Mouse (Mus musculus): ENCODE measurements around the gene Pole4. TPM values are rescaled to one million over a fixed set of nuclear protein-coding genes. Genes with fewer than 3 reads are reported as not detected.
"Not testable (repeated sequence)": the region's sequence is repeated elsewhere in the genome, so short reads cannot be mapped to it uniquely, and the experiment has no call there.

Pole4 gene
- total RNA-seq, 2 experiments from 2014 or later, result 34.3 to 35.3 TPM

GRCm38 (mm10) chr6:82714841-82715240 lies 9.7 kb upstream of the Pole4 start:
- no peak for DNase-seq

DNA sequence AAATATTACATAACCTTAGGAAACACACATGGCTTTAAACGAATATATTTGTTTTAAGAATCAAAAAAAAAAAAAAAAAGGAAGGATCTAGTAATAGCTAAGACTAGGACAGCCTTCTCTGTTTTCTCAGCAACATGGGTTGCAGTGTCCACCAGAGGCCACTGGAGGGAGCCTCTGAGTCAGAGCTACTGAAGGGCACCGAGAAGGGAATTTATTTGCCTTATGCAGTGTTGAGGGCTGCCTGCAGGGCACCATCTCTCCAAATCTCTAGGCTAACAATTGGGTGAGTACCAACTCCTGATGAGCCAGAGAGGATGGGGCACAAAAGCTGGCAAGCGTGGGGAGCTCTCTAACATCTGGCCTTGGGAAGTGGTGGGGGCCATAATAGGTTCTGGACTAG lies 9.1 kb upstream of the Pole4 start:
- DNase-seq, result peak; percentile 66 to 71

GRCm38 (mm10) chr6:82707742-82708141 lies 2.6 kb upstream of the Pole4 start:
- DNase-seq, result no peak

GRCm38 (mm10) chr6:82707241-82707640 lies 2.1 kb upstream of the Pole4 start:
- no peak for DNase-seq

GRCm38 (mm10) chr6:82703710-82704109 lies 1.5 kb downstream of the Pole4 start:
- DNase-seq, result no peak

DNA sequence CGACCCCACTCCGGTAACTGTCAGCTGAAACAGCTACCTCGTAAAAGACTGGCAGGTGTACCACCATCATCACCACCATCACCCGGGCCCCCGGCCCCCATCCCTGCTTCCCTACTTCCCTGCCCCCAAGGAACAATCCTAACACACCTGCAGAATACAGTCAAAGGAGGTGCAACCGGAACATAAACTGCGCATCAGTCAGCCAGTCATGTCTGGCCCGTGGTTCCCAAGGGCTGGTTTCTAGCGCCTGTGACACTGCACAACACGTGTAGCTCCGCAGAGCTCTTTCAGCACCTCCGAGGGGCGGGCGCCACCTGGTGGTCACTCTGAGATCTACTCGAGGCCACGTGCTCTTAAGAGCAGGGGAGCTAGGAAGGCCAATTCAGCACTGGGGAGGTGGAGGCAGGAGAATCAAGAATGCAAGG lies 2.6 kb downstream of the Pole4 start:
- peak; percentile 79 to 83 for DNase-seq

DNA sequence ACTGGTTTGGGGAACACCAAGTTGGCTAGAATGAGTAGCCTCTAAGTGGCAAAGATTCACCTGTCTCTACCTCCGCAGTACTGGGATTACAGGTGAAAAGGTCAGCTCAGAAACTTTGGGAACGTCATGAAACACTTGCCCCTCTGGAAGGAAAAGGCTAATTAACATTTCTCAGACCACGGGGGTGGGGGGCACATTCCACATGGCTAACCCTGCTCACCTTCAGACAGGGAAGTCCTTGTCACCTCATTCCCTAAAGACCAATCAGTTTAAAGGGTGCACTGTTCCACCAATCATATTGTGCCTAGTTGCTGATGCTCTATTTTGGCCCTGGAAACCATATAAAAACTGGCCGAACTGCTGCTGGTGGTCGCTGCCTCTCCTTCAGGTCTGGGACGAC lies 3.9 kb downstream of the Pole4 start:
- no peak for DNase-seq

DNA sequence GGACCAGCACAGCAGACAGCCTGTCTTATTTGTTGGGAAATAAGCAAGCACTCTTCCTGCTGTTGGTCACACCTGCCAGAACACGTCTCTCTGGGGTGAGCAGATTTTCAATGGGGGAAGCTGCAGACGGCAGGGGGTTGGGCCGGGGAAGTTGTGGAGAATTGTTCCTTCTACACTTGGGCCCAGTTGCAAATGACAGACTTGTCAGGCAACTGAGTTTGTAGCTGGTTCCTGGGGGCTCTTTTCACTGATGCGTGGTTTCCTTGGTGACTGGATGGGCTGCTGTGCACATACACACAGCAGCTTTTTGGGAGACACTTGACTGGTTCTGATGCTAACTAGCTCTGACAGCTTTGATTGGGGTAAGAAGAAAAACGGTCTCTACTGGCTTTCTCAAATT lies 5.3 kb downstream of the Pole4 start:
- no peak for DNase-seq

- DNase-seq, result no peak
Measured at GRCm38 (mm10) chr6:82696736-82697135, 8.4 kb downstream of the Pole4 start.

DNA sequence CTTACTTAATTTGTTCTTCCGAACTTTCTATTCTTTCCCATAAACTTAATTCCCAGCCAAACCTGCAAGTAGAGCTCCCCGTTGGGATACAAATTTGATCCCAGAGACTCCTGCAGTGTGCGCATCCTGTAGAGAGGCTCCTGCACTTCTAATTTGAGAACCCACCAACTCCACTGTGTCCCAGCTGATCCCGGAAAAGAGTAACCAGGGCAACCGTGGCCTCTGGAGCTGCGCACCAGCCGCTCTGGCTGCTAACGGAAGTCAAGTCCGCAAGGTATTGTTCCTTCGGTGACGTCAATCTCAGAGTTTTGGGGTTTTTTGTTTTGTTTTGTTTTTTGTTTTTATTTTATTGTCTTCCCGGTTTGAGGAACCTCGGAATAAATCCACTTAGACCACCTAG lies 10.5 kb downstream of the Pole4 start:
- DNase-seq, result no peak

GRCm38 (mm10) chr6:82689474-82689873 lies 15.7 kb downstream of the Pole4 start:
- DNase-seq, result no peak

DNA sequence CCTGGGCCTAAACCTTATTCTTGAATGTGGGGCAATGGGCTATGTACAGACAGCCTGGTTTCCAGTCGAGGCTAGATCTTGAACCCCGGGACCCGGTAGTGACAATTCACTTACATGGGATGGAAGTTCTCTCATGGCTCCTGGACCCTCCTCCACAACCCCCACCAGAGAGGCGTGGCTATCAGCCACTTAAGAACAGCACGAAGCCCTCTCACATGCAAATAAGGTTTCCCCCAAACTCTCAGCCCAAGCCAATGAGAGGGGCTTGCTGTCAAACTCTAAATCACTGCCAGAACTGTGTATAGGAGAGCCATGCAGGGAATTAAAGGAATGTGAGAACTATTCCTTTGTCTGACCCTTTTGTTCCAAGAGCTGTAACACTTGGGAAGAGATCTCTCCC lies 16.6 kb downstream of the Pole4 start:
- DNase-seq, result not testable (repeated sequence)

GRCm38 (mm10) chr6:82684136-82684535 lies 21.0 kb downstream of the Pole4 start:
- DNase-seq, result no peak

DNA sequence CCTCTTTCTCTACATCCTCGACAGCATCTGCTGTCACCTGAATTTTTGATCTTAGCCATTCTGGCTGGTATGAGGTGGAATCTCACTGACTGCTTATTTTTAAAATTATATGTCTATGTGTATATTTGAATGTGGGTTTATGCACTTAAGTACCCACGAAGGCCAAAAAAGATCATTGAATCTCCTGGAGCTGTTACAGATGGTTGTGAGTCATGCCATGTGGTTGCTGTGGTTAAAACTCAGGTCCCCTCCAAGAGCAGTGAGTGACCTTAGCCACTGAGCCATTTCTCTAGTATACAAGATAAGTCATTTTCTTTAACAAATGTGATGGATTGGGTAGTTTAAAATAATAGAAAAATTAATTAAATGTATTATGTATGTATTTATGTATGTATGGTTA lies 25.9 kb downstream of the Pole4 start:
- DNase-seq, result not testable (repeated sequence)

DNA sequence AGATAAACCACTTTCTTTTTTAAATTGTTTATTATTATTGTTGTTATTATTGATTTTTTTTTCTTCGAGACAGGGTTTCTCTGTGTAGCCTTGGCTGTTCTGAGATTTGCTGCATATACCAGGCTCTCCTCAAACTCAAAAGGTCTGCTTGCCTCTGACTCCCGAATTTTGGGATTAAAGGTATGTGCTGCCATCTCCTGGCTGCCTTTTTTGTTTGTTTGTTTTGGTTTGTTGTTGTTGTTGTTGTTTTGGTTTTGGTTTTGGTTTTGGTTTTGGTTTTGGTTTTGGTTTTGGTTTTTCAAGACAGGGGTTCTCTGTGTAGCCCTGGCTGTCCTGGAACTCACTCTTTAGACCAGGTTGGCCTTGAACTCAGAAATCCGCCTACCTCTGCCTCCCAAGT lies 27.5 kb downstream of the Pole4 start:
- DNase-seq, result not testable (repeated sequence)

GRCm38 (mm10) chr6:82666480-82666879 lies 38.7 kb downstream of the Pole4 start:
- DNase-seq, result no peak

DNA sequence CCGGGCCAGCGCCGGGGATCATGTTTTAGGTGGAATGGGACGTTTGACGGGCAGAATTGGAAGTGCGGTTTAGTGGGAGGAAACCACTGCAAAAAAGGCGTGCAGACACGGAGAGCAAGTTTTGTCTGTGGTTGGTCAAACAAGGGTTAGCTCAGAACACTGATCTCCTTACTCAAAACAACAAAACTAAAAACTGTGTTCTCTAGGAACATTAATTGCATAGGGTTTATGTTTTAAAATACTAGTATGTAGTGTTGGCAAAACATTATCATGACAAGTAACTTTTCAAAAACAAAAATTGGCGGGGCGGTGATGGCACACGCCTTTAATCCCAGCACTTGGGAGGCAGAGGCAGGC lies 52.0 kb downstream of the Pole4 start:
- DNase-seq, result no peak

DNA sequence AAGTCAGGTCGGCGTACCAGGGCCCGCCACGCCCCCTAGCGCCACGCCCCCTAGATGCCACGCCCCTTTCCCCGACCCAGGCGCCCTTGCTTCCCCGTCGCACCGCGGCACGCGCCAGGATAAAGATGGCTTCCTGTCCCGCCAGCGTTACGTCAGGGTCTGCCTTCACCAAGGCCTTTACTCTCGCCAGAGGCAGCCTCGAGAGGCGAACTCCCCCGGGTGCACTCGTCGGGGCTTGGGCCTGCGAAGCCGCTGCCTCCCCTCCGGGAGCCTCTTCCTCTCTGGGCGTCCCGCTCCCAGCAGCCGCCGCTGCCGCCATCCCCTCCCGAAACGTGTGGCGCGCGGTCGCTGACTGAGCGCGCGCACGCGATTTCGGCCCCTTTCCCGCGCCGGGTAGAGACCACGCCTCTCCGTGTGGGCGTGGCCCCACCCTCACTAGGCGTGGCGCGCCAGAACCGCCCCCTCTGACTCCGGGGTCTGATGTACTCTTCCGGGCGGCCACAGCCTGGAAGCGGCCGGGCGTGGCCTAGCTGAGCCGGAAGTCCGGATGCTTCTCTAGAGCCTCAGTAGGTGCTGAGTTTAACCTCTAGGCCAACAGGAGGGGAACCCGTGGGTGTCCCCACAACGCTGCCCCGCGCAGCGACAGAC lies 52.5 kb downstream of the Pole4 start:
- peak; percentile 88 for DNase-seq

GRCm38 (mm10) chr6:82649096-82649495 lies 56.1 kb downstream of the Pole4 start:
- DNase-seq, result no peak

DNA sequence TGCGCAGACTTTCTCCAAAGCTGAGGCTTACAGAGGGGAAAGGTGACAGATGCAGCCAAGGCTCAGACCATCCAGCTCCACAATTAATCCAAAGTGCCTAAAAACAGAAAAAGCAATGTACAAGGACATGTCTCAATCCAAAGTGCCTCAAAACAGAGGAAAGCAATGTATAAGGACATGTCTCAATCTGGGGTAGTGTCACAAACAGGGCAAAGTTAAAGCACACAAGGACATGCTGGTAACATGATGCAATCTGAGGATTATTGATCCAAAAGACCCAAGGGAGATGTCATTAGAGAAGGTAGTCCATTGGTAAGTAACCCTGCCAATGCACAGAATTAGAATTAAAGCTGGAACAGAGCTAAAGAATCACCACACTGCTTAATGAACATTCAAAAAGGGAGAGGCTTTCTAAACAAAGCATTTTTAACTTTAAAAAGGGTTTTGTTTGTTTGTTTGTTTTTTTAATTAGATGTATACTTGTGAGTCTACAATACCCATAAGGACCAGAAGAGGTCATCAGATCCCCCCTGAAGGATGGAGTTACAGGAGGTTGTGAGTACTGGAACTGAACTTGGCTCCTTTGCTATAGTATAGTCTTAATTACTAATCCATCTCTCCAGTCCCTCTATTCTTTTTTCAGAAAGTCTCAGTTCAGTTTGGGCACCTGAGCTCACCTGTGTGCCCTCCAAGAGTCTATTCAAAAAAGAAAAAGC lies 57.1 kb downstream of the Pole4 start:
- no peak for DNase-seq

- no peak for DNase-seq
Measured at GRCm38 (mm10) chr6:82647001-82647400, 58.2 kb downstream of the Pole4 start.

GRCm38 (mm10) chr6:82640046-82640445 lies 65.1 kb downstream of the Pole4 start:
- DNase-seq, result peak; percentile 20 to 26

- DNase-seq, result not testable (repeated sequence)
Measured at GRCm38 (mm10) chr6:82625331-82625730, 79.8 kb downstream of the Pole4 start.

GRCm38 (mm10) chr6:82613201-82613600 lies 92.0 kb downstream of the Pole4 start:
- no peak for DNase-seq
